Mouse (Mus musculus) kidney, postnatal 0 days (tissue): ENCODE results near the gene Zfp362. TPM values are rescaled to one million over a fixed set of nuclear protein-coding genes. Genes with fewer than 3 reads are reported as not detected.

Source experiments
- ATAC-seq: fragments of 200-750 bp; cut with Nextera tagmentation; replicated peaks from 2 replicates; pipeline ENCODE4 v1.8.0; 2017; ENCODE audit warnings: low read depth, moderate number of reproducible peaks, moderate TSS enrichment, moderate library complexity; ENCODE audit not compliant: low FRiP score
- DNase-seq: peaks from one replicate; pipeline ENCODE4 v3.0.0-alpha.2; 2016; ENCODE audit warnings: low spot score
- H3K27ac ChIP-seq: fragments of 300-500 bp; sonication (generic); 2 replicates; pipeline ENCODE4 v1.5.1; 2014; ENCODE audit warnings: mild to moderate bottlenecking
- H3K27me3 ChIP-seq: fragments of 300-500 bp; sonication (generic); 2 replicates; pipeline ENCODE4 v1.6.1; 2014; ENCODE audit warnings: low read length, mixed read lengths; ENCODE audit not compliant: insufficient read depth
- H3K36me3 ChIP-seq: fragments of 300-500 bp; sonication (generic); 2 replicates; pipeline ENCODE4 v1.6.1; 2014; ENCODE audit warnings: low read length, mixed read lengths; ENCODE audit not compliant: insufficient read depth
- H3K4me1 ChIP-seq: fragments of 300-500 bp; sonication (generic); replicated peaks from 2 replicates; pipeline ENCODE4 v1.6.1; 2014; ENCODE audit warnings: antibody characterized with exemption, low read length, mixed read lengths; ENCODE audit not compliant: insufficient read depth
- H3K4me2 ChIP-seq: fragments of 300-500 bp; sonication (generic); 2 replicates; pipeline ENCODE4 v1.6.1; 2014; ENCODE audit warnings: mild to moderate bottlenecking, low read length, moderate library complexity, mixed read lengths
- H3K4me3 ChIP-seq: fragments of 300-500 bp; sonication (generic); replicated peaks from 2 replicates; pipeline ENCODE4 v1.5.1; 2014; ENCODE audit warnings: low read depth, low read length
- H3K9ac ChIP-seq: fragments of 300-500 bp; sonication (generic); 2 replicates; pipeline ENCODE4 v1.6.1; 2014; ENCODE audit warnings: low read depth, low read length
- H3K9me3 ChIP-seq: fragments of 300-500 bp; sonication (generic); replicated peaks from 2 replicates; pipeline ENCODE4 v1.6.1; 2016; ENCODE audit warnings: low read length, inconsistent platforms, mixed read lengths
- CTCF ChIP-seq: IDR thresholded peaks from 2 replicates; pipeline ENCODE4 v1.5.1; 2016; ENCODE audit warnings: antibody characterized with exemption, low read depth, mild to moderate bottlenecking, moderate library complexity
- WGBS: fragments of 180-500 bp; shearing (Covaris S2); extraction: QIAGEN DNeasy Blood & Tissue Kit; methylation state at CpG from one replicate; pipeline ENCODE4 v1.1.7; 2014; 5-methylcytosine and 5-hydroxymethylcytosine counted together
- polyA plus RNA-seq: library from polyadenylated mRNA; unstranded; fragments of >200 nt; fragmentation: Nextera tagmentation; extraction: Ambion mirVana; gene quantifications from 2 replicates; pipeline ENCODE4 v1.2.1, GENCODE M21; 2015

The Zfp362 gene
- polyA plus RNA-seq, 1 experiment from 2014 or later, result 31.1 TPM

GRCm38 (mm10) chr4:128723431-128723830 lies 82.4 kb downstream of the Zfp362 start:
- 85% methylated on average over 13 of the region's 13 CpGs for WGBS
- Histone ChIP-seq H3K4me2 (no peak overlapping the region), H3K9me3 (no peaks in the 10 kb centered on the region), H3K9ac (no peak overlapping the region), H3K36me3 (0 out of 2 replicates have a peak, but pooled peaks cover 5% of the 10 kb centered on the region), H3K4me1 (peaks cover 18% of the 10 kb centered on the region), H3K27me3 (no peaks in the 10 kb centered on the region), H3K27ac (no peak overlapping the region), H3K4me3 (no peak overlapping the region)
- ATAC-seq (no peak), DNase-seq (no peak)
- TF ChIP-seq CTCF, result no peak

Other genes with a start within 250 kb of the Zfp362 start
- 2.2 and 2.3 TPM in 2 replicates for gene Zscan20, start 195.9 kb downstream of the Zfp362 start, polyA plus RNA-seq
- 3.3 and 3.7 TPM in 2 replicates for gene Tlr12, start 187.4 kb downstream of the Zfp362 start, polyA plus RNA-seq
- gene Phc2, start 151.3 kb downstream of the Zfp362 start, polyA plus RNA-seq, result 60.7 and 71.7 TPM in 2 replicates
- gene A3galt2, start 50.7 kb downstream of the Zfp362 start, polyA plus RNA-seq, result 0.13 and 0.23 TPM in 2 replicates
- gene Trim62, start 77.5 kb upstream of the Zfp362 start, polyA plus RNA-seq, result 5.4 and 6.2 TPM in 2 replicates
- 21.5 and 23.0 TPM in 2 replicates for gene Azin2, start 156.4 kb upstream of the Zfp362 start, polyA plus RNA-seq
- 173 and 188 TPM in 2 replicates for gene Ak2, start 185.9 kb upstream of the Zfp362 start, polyA plus RNA-seq